Mouse (Mus musculus): ENCODE measurements at regions not wholly inside any gene's neighbourhood (a gene's known extent, or its start where the extent isn't known, plus 50 kb on each side); places are given as distances from the start of the nearest gene placed in this dataset.

DNA sequence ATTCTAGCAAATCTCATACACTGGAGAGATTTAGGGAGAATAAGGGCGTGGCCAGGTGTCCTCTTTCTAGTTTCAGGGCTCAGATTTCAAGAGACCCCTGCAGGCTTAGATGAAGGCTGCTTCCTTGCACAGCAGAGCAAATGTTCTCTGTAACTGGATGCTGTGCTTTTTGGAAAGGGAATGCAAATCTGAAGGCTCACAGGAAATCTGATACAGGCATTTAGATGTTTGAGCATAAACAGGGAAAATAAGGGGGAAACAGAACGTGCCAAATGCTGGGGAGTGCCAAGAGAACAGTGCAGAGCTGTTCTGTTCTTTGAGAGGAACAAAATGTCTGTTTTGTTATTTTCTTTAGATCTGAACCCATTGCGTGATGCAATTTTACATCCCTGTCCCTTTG lies 161.0 kb upstream of the Samsn1 start:
- no peak for DNase-seq

GRCm38 (mm10) chr16:76181596-76181995 lies 159.5 kb upstream of the Samsn1 start:
- no peak for DNase-seq

- no peak for DNase-seq
These were observed 145.6 kb upstream of the Samsn1 start for GRCm38 (mm10) chr16:76167651-76168050.

GRCm38 (mm10) chr16:76160879-76161278 lies 138.8 kb upstream of the Samsn1 start:
- DNase-seq, result no peak

- no peak for DNase-seq
These were observed 136.5 kb upstream of the Samsn1 start for GRCm38 (mm10) chr16:76158585-76158984.

GRCm38 (mm10) chr16:76153766-76154525 lies 131.9 kb upstream of the Samsn1 start:
- DNase-seq, result no peak

DNA sequence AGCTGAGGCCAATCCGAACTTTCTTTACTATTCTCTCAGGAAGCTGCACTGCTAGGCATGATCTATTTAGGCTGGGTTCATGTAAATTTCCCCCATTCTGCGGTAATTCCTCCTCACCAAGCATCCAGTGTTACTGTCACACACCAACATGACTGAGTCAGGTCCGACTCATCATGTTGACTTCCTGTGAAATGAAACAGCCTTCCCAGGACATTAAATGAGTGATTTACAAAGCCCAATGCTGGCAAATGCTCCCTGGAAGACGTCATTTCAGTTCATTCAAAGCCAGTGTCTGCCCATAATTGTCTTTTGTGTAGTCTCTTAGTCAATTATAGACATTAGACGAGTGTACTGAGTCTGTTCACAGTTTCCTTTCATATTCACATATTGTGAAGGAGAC lies 127.5 kb upstream of the Samsn1 start:
- no peak for DNase-seq

DNA sequence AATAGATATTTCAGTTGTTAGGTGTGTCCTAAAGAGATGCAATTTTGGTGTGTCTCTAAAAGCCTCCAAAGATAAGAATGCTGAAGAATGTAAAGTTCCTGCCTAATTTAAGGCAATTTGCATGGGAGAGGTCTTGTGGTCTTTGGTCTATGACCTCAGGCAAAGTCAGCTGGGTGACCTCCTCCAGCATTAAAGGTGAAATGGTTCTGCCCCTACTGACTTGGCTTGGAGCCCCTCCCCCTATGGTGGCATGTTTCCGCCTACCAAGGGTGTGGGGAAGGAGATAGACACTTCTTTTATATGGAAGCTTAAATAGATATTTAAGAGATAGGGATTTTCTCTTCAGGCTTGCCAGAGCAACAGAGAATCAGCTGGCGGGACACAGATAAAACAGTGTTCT lies 111.8 kb upstream of the Samsn1 start:
- no peak for DNase-seq

GRCm38 (mm10) chr16:76130486-76130885 lies 108.4 kb upstream of the Samsn1 start:
- DNase-seq, result no peak

GRCm38 (mm10) chr16:76129982-76130381 lies 107.9 kb upstream of the Samsn1 start:
- peak; percentile 73 for DNase-seq

- DNase-seq, result no peak
These were observed 100.9 kb upstream of the Samsn1 start for GRCm38 (mm10) chr16:76123021-76123384.

GRCm38 (mm10) chr16:76122172-76123020 lies 100.3 kb upstream of the Samsn1 start:
- no peak for DNase-seq

DNA sequence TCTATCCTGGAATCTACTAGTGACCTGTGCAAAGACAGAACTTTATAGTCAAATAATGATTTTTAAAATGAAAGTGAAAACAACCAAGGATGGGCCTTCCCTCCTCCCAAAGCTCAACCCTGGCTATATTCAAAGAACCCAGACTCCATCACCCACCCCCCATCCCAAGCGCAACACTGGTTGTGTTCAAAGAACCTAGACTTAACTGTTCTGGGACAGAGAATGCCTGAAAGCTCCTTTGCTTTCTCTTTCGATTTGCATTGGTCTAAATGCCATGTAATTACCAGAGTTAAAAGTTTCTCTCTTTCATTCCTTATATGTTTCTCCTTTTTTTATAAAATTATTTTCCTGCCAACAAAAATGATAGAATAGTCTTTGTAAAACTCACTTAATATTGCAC lies 98.6 kb upstream of the Samsn1 start:
- DNase-seq, result no peak

DNA sequence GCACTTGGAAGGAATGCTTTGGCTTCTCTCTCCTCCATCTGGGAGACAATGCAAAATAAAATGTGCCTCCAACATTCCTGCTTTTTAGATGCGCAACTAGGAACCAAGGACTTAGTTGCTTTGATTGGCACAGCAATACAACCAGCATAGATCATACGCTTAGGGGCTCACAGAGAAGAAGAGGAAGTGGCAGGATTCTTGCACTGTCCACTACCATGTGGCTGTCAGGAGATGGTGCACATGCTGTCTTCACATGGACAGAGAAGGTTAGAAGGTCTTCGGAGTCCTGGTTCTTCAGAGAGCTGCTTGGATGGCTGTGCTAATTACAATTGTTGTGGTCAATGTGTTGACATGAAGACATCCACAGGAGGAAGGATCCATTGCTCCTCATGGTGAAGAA lies 88.3 kb upstream of the Samsn1 start:
- no peak for DNase-seq

DNA sequence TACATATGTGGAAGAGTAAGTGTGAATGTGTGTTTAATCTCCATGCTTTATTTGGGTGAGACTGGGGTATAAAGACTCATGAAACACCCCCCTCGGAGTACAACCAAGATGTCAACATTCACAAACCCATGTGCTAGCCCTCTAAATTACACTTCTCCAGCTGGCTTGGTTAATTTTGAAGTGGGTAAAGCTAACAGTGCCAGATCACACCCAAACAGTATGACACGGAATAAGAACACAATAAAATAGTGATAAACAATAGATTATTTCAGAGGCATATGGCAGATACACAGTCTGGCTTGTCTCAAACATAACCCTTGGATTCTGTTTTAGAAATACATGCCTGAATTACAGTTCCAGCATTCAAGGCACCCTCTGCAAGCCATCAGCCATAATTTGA lies 86.4 kb upstream of the Samsn1 start:
- DNase-seq, result no peak

GRCm38 (mm10) chr16:76104673-76105072 lies 82.6 kb upstream of the Samsn1 start:
- no peak for DNase-seq

DNA sequence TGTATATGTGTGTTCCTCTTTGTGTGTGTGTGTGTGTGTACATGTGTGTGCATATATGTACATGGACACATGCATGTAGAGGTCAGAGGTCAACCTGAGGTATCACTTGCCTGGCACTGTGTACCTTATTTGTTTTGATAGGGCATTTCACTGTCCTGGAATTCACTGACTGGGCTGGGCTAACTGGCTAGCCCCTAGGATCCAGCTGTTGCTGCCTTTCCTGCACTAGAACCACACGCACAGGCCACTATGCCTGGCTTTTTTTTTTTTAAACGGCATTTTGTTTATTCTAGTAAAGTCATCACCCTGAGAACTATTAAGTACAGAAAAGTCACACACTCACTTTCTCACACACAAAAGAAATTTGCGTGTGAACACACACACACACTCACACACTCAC lies 79.7 kb upstream of the Samsn1 start:
- DNase-seq, result no peak

- no peak for DNase-seq
These were observed 75.7 kb upstream of the Samsn1 start for GRCm38 (mm10) chr16:76097808-76098207.

GRCm38 (mm10) chr16:76096363-76096762 lies 74.3 kb upstream of the Samsn1 start:
- no peak for DNase-seq

DNA sequence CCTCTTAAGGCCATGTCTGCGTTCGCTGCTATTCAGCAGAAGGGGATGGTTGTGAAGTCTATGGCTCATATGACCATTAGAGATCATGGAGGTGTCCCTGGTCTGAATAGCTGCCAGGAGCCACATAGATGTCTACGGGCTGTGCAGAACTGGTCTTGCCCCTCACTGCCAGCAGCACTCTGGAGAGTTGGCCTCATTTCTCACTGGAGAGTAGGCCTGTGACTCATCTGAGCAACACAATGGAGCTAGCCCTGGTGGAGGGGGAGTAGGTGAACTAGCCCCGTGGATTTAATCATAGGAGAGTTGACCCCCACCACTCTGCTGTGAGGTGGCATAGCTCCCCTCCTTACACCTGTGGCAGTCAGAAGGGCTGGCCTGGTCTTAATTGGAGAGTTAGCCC lies 63.3 kb upstream of the Samsn1 start:
- no peak for DNase-seq

DNA sequence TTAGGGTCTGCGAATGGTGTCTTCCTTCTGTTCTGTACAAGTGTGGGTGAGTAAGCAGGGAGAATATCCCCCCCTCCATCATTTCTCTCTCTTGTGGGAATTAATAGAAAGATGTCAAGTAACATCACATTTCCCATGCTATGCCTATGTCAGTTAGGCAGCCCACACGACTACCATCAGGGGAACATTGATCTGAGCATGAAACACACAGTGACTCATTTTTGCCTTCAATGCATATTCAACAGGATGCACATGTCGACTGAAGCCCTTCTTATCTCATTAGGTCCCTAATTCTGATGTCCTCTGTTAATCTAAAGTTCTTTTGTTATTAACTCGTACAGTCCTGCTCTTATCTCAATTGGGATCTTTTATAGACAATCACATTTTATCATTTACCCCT lies 60.4 kb upstream of the Samsn1 start:
- no peak for DNase-seq

DNA sequence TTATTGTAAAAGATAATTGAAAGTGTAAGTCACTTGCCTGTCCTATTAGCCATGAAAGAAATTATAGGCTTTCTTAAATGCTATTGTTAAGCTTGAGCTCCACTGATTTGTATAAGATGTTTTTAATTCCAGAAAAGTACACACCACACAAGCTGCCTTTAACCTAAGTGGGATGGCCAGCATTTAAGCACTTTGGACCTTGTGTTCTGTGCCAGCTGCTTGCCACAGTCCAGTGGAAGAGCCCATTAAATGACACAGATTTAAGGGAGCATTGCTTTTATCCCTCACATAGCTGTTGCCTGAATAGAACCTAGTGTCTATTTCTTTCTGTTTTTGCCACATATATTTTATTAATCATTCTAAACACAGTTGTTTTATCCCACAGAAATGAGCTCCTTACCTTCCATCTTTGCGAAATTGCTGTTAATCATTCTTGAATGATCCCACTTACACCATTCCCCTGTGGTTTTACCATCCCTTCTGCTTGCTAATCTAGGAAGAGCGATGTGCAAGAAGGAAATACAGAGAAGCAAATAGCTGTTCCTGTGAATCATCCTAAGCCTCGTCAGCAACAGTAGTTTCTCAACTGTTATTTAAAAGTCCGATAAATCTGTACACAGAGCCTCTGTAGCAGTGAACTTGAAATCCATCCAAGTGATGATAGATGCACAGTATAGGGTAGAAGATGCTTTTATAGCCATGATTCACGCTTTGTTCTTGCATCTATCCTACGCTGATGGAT lies 57.9 kb upstream of the Samsn1 start:
- DNase-seq, result no peak

DNA sequence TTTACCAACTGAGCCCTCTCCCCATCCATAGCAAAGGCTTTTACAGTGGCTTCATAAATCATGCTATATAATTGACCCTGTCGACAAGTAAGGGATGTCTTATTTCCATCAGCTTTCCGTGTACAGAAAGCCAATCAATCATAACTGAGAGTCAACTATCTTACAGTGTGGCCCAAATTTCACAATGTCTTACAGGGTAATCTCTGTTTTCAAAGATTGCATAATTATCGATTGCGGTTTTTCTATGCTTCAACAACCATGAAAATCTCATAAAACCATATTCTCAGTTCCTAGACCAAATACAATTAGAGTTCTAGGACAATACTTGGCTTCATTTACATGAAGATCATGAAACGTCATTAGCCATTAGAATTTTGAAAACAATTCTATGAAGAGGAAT lies 56.1 kb upstream of the Samsn1 start:
- DNase-seq, result no peak

DNA sequence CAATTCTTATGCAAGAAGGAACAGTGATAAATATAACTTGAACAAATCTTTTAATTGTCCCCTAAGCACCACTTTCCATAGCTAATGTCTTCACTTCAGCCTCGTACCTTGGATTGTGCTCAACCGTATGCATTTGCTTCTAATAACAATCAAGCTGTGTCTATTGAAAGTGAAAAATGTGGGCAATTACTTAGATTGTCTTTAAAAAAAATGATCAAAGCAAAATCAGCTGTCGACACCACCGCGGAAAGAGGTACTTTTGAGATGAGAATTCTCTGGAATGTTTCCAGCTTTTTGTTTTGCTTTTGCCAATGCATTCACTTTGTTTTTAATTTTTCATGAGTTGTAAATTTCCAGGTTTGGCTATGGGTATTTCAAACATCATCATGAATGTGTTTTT lies 54.1 kb upstream of the Samsn1 start:
- no peak for DNase-seq

Measured in thymus, postnatal 25 days (tissue).